Mouse (Mus musculus) ZHBTc4 (cell line): ENCODE results near the gene Arvcf.

Experiments
- DNase-seq: peaks from one replicate; pipeline ENCODE4 v3.0.0-alpha.2; 2011; ENCODE audit warnings: low read depth, low spot score

Arvcf gene

GRCm38 (mm10) chr16:18347931-18348600 lies at the start of gene Arvcf, which contains the start of gene Tango2:
Gene Arvcf, plus strand, starts transcription at chr16:18348182.
Gene Tango2, minus strand, starts transcription at chr16:18348103.
- DNase-seq: peak; percentile 97

- no peak for DNase-seq
Measured at GRCm38 (mm10) chr16:18308159-18308558, 39.8 kb upstream of the Arvcf start.

- DNase-seq: no peak
Measured at GRCm38 (mm10) chr16:18318992-18319391, 29.0 kb upstream of the Arvcf start.

GRCm38 (mm10) chr16:18321443-18321842 lies 26.5 kb upstream of the Arvcf start:
- DNase-seq: peak; percentile 31

- no peak for DNase-seq
Measured at GRCm38 (mm10) chr16:18323460-18323859, 24.5 kb upstream of the Arvcf start.

GRCm38 (mm10) chr16:18324031-18324430 lies 24.0 kb upstream of the Arvcf start:
- peak; percentile 53 for DNase-seq

GRCm38 (mm10) chr16:18325741-18326140 lies 22.2 kb upstream of the Arvcf start:
- no peak for DNase-seq

- DNase-seq: no peak
Measured at GRCm38 (mm10) chr16:18327936-18328335, 20.0 kb upstream of the Arvcf start.

GRCm38 (mm10) chr16:18328524-18328923 lies 19.5 kb upstream of the Arvcf start:
- no peak for DNase-seq

GRCm38 (mm10) chr16:18333976-18334375 lies 14.0 kb upstream of the Arvcf start:
- no peak for DNase-seq

GRCm38 (mm10) chr16:18335981-18336380 lies 12.0 kb upstream of the Arvcf start:
- no peak for DNase-seq

GRCm38 (mm10) chr16:18337261-18337660 lies 10.7 kb upstream of the Arvcf start:
- no peak for DNase-seq

- no peak for DNase-seq
Measured at GRCm38 (mm10) chr16:18339866-18340265, 8.1 kb upstream of the Arvcf start.

GRCm38 (mm10) chr16:18341605-18342004 lies 6.4 kb upstream of the Arvcf start:
- DNase-seq: no peak

- no peak for DNase-seq
Measured at GRCm38 (mm10) chr16:18342076-18342475, 5.9 kb upstream of the Arvcf start.

- no peak for DNase-seq
Measured at GRCm38 (mm10) chr16:18342650-18343570, 5.1 kb upstream of the Arvcf start.

- peak; percentile 98 for DNase-seq
Measured at GRCm38 (mm10) chr16:18343778-18344177, 4.2 kb upstream of the Arvcf start.

- DNase-seq: peak; percentile 93
Measured at GRCm38 (mm10) chr16:18345243-18345642, 2.7 kb upstream of the Arvcf start.

- DNase-seq: peak; percentile 60
Measured at GRCm38 (mm10) chr16:18348601-18349175, 706 bp downstream of the Arvcf start.

- no peak for DNase-seq
Measured at GRCm38 (mm10) chr16:18349761-18350325, 1.9 kb downstream of the Arvcf start.

GRCm38 (mm10) chr16:18351313-18352055 lies 3.5 kb downstream of the Arvcf start:
- peak; percentile 16 for DNase-seq
